Mouse (Mus musculus): ENCODE results near the gene Taar8a. TPM values are rescaled to one million over a fixed set of nuclear protein-coding genes. Genes with fewer than 3 reads are reported as not detected.

Gene Taar8a
- total RNA-seq, 2 experiments from 2014 or later: not detected

GRCm38 (mm10) chr10:24111116-24111778, 34.9 kb downstream of the Taar8a start:
- ATAC-seq (replicated peaks; ENCODE audit: low FRiP score, low TSS enrichment, poor library complexity, severe bottlenecking): peak; percentile 74

Other genes with a start within 250 kb of the Taar8a start
- gene Vnn3, start 225.0 kb upstream of the Taar8a start, total RNA-seq (2014; fragmentation: Nextera tagmentation): not detected in 2 replicates
- not detected in 2 replicates for gene Vnn3, start 225.0 kb upstream of the Taar8a start, total RNA-seq (2017)
- not detected in 2 replicates for gene Vnn1, start 181.8 kb upstream of the Taar8a start, total RNA-seq (2014; fragmentation: Nextera tagmentation)
- not detected in 2 replicates for gene Vnn1, start 181.8 kb upstream of the Taar8a start, total RNA-seq (2017)
- gene Taar1, start 156.1 kb upstream of the Taar8a start, total RNA-seq (2014; fragmentation: Nextera tagmentation): not detected in 2 replicates
- gene Taar1, start 156.1 kb upstream of the Taar8a start, total RNA-seq (2017): not detected in 2 replicates
- not detected in 2 replicates for gene Taar2, start 137.9 kb upstream of the Taar8a start, total RNA-seq (2014; fragmentation: Nextera tagmentation)
- not detected in 2 replicates for gene Taar2, start 137.9 kb upstream of the Taar8a start, total RNA-seq (2017)
- gene Taar3, start 126.9 kb upstream of the Taar8a start, total RNA-seq (2014; fragmentation: Nextera tagmentation): not detected in 2 replicates
- gene Taar3, start 126.9 kb upstream of the Taar8a start, total RNA-seq (2017): not detected in 2 replicates
- gene Taar4, start 116.0 kb upstream of the Taar8a start, total RNA-seq (2014; fragmentation: Nextera tagmentation): not detected in 2 replicates
- not detected in 2 replicates for gene Taar4, start 116.0 kb upstream of the Taar8a start, total RNA-seq (2017)
- gene Taar5, start 105.8 kb upstream of the Taar8a start, total RNA-seq (2014; fragmentation: Nextera tagmentation): not detected in 2 replicates
- gene Taar5, start 105.8 kb upstream of the Taar8a start, total RNA-seq (2017): not detected in 2 replicates
- not detected in 2 replicates for gene Taar6, start 90.9 kb upstream of the Taar8a start, total RNA-seq (2014; fragmentation: Nextera tagmentation)
- gene Taar6, start 90.9 kb upstream of the Taar8a start, total RNA-seq (2017): not detected in 2 replicates
- not detected in 2 replicates for gene Taar7a, start 83.0 kb upstream of the Taar8a start, total RNA-seq (2014; fragmentation: Nextera tagmentation)
- not detected in 2 replicates for gene Taar7a, start 83.0 kb upstream of the Taar8a start, total RNA-seq (2017)
- not detected in 2 replicates for gene Taar7b, start 76.6 kb upstream of the Taar8a start, total RNA-seq (2014; fragmentation: Nextera tagmentation)
- not detected in 2 replicates for gene Taar7b, start 76.6 kb upstream of the Taar8a start, total RNA-seq (2017)
- gene Taar7d, start 49.3 kb upstream of the Taar8a start, total RNA-seq (2014; fragmentation: Nextera tagmentation): not detected in 2 replicates
- not detected in 2 replicates for gene Taar7d, start 49.3 kb upstream of the Taar8a start, total RNA-seq (2017)
- gene Taar7e, start 38.9 kb upstream of the Taar8a start, total RNA-seq (2014; fragmentation: Nextera tagmentation): not detected in 2 replicates
- gene Taar7e, start 38.9 kb upstream of the Taar8a start, total RNA-seq (2017): not detected in 2 replicates
- gene Taar7f, start 27.0 kb upstream of the Taar8a start, total RNA-seq (2014; fragmentation: Nextera tagmentation): not detected in 2 replicates
- gene Taar7f, start 27.0 kb upstream of the Taar8a start, total RNA-seq (2017): not detected in 2 replicates
- gene Taar8b, start 15.8 kb downstream of the Taar8a start, total RNA-seq (2014; fragmentation: Nextera tagmentation): not detected in 2 replicates
- not detected in 2 replicates for gene Taar8b, start 15.8 kb downstream of the Taar8a start, total RNA-seq (2017)
- gene Taar8c, start 25.4 kb downstream of the Taar8a start, total RNA-seq (2014; fragmentation: Nextera tagmentation): not detected in 2 replicates
- not detected in 2 replicates for gene Taar8c, start 25.4 kb downstream of the Taar8a start, total RNA-seq (2017)
- gene Taar9, start 33.0 kb downstream of the Taar8a start, total RNA-seq (2014; fragmentation: Nextera tagmentation): not detected in 2 replicates
- not detected in 2 replicates for gene Taar9, start 33.0 kb downstream of the Taar8a start, total RNA-seq (2017)
- 18.7 and 32.2 TPM in 2 replicates for gene Stx7, start 72.8 kb downstream of the Taar8a start, total RNA-seq (2014; fragmentation: Nextera tagmentation)
- 28.1 and 29.5 TPM in 2 replicates for gene Stx7, start 72.8 kb downstream of the Taar8a start, total RNA-seq (2017)
- not detected in 2 replicates for gene Moxd1, start 147.0 kb downstream of the Taar8a start, total RNA-seq (2014; fragmentation: Nextera tagmentation)
- not detected in 2 replicates for gene Moxd1, start 147.0 kb downstream of the Taar8a start, total RNA-seq (2017)

Data from megakaryocyte-erythroid progenitor cell, adult 5-6 weeks (primary cell).